Mouse (Mus musculus): Measurements from ENCODE around the gene Tmem163.

Tmem163 gene

GRCm38 (mm10) chr1:127679498-127680133, at the start of gene Tmem163:
Tmem163 (minus strand) TSS chr1:127679548.
- DNase-seq = peak in 1 of 2 experiments; percentile 25

- DNase-seq = peak; percentile 86 to 90
Observed at GRCm38 (mm10) chr1:127729096-127729495, 49.7 kb upstream of the Tmem163 start, which contains the start of gene Acmsd. Acmsd (plus strand) TSS chr1:127729413.

- peak; percentile 73 to 83 for DNase-seq
Observed at GRCm38 (mm10) chr1:127723596-127723995, 44.2 kb upstream of the Tmem163 start.

GRCm38 (mm10) chr1:127718290-127718689, 38.9 kb upstream of the Tmem163 start:
- no peak for DNase-seq

GRCm38 (mm10) chr1:127716441-127716840, 37.1 kb upstream of the Tmem163 start:
- no peak for DNase-seq

GRCm38 (mm10) chr1:127706269-127706668, 26.9 kb upstream of the Tmem163 start:
- DNase-seq = no peak

- no peak for DNase-seq
Observed at GRCm38 (mm10) chr1:127702187-127702586, 22.8 kb upstream of the Tmem163 start.

- DNase-seq = no peak
Observed at GRCm38 (mm10) chr1:127696533-127696932, 17.2 kb upstream of the Tmem163 start.

GRCm38 (mm10) chr1:127677661-127678580, 1.4 kb downstream of the Tmem163 start:
- peak; percentile 12 to 29 for DNase-seq

- peak in 1 of 2 experiments; percentile 4 for DNase-seq
Observed at GRCm38 (mm10) chr1:127677131-127677631, 2.2 kb downstream of the Tmem163 start.

GRCm38 (mm10) chr1:127676516-127677099, 2.7 kb downstream of the Tmem163 start:
- DNase-seq = no peak

- no peak for DNase-seq
Observed at GRCm38 (mm10) chr1:127676116-127676515, 3.2 kb downstream of the Tmem163 start.

- no peak for DNase-seq
Observed at GRCm38 (mm10) chr1:127675253-127675652, 4.1 kb downstream of the Tmem163 start.

- DNase-seq = no peak
Observed at GRCm38 (mm10) chr1:127673221-127674050, 5.9 kb downstream of the Tmem163 start.

- DNase-seq = no peak
Observed at GRCm38 (mm10) chr1:127668161-127668560, 11.2 kb downstream of the Tmem163 start.

GRCm38 (mm10) chr1:127667110-127667860, 12.1 kb downstream of the Tmem163 start:
- no peak for DNase-seq

GRCm38 (mm10) chr1:127666221-127666620, 13.1 kb downstream of the Tmem163 start:
- no peak for DNase-seq

- no peak for DNase-seq
Observed at GRCm38 (mm10) chr1:127662385-127663068, 16.8 kb downstream of the Tmem163 start.

- no peak for DNase-seq
Observed at GRCm38 (mm10) chr1:127661118-127662012, 18.0 kb downstream of the Tmem163 start.

GRCm38 (mm10) chr1:127651564-127651963, 27.8 kb downstream of the Tmem163 start:
- DNase-seq = no peak
